Mouse (Mus musculus) urinary bladder, adult 2 months (tissue): ENCODE results near the gene Il6ra. TPM values are rescaled to one million over a fixed set of nuclear protein-coding genes. Genes with fewer than 3 reads are reported as not detected.
"Not testable (repeated sequence)": the region's sequence is repeated elsewhere in the genome, so short reads cannot be mapped to it uniquely, and the experiment has no call there.

ENCODE experiments used
- DNase-seq: peaks from one replicate; pipeline ENCODE4 v3.0.0; 2022; ENCODE audit warnings: low spot score
- polyA plus RNA-seq: library from polyadenylated mRNA; depleted of rRNA; stranded (reverse); fragments of >200 nt; gene quantifications from 2 replicates; pipeline ENCODE4 v1.2.3, GENCODE M21; 2012

The Il6ra gene
- polyA plus RNA-seq, 1 experiment = 5.3 TPM

DNA sequence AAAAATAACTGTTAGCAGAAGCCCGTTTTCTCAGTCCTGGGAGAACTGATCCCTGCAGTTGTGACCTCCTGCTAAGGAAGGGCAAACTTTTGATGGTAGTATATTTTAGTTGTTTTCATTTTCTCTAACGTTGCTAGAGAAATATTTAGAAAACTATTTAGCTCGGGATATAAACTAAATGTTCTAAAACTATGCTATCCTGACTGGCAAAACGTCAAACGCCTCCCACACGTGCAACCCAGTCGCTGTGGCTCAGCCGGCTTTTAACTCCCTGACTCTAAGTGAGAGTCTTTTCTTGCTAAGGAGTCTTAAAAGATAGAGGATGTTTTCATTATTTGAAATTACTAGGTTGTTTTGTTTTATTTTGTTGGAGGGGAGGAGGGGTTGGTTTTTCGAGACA lies 38.0 kb downstream of the Il6ra start:
- DNase-seq = no peak

- no peak for DNase-seq
Observed at GRCm38 (mm10) chr3:89874076-89874475, 38.9 kb downstream of the Il6ra start.

GRCm38 (mm10) chr3:89872684-89873083 lies 40.3 kb downstream of the Il6ra start:
- DNase-seq = no peak

GRCm38 (mm10) chr3:89872209-89872608 lies 40.8 kb downstream of the Il6ra start:
- no peak for DNase-seq

GRCm38 (mm10) chr3:89871339-89871914 lies 41.6 kb downstream of the Il6ra start:
- DNase-seq = no peak

DNA sequence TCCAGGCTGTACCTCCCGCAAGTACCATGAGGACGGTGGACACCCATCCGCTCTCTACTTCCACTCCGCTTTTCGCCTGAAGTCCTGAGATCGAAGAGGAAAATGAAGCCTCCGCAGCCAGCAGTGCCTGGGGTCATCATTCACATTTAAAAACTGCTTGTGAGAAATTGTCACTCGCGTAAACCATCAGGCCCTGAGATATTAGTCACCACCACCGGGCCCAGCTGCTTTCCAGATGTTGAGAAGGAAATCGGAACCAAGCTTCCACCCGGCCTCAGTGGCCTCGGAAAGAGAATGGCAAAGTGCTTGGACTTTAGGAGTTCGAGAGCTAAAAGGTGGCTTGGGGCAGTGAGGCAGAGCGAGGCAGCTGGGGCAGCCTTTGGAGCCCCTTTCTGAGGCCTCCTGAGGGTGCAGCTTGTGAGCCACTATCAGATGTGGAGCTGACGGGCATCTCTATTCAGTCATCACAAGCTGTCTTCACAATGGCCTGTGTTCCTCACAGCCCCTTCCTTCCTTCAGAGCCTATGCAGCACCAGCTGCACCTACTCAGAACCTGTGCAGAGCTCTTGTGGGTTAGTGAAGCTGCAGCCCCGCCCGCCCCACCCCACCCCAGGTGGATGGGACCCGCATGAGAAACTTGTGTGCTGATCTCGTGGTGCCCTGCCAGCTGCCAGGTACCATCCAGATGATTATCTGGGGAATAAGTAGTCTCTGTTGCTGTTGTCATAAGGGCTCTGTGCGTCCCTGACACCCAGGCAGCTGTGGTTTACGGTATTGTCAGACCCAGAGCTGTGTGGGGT lies 42.3 kb downstream of the Il6ra start:
- no peak for DNase-seq

- no peak for DNase-seq
Observed at GRCm38 (mm10) chr3:89869556-89869955, 43.4 kb downstream of the Il6ra start.

GRCm38 (mm10) chr3:89868956-89869355 lies 44.0 kb downstream of the Il6ra start:
- DNase-seq = no peak

DNA sequence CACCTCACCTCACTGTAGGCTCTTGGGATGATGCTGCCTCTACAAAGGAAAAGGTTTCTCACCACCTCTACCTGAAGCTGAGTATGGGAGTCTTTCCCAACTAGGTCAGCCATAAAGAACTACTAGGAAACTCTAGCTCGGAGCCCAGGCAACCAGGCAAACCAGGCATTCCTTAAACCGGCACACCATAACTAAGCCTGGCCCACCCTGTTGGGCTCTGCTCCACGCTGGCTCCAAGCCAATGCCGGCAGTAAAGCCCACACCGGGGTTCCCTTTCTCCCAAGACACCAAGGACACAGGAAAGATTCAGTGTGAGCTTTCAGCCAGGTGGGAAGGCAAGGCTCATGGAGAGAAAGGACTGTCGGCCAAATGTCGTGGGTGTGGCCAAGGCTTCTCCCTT lies 44.6 kb downstream of the Il6ra start:
- no peak for DNase-seq

- DNase-seq = no peak
Observed at GRCm38 (mm10) chr3:89867651-89868050, 45.3 kb downstream of the Il6ra start.

- no peak for DNase-seq
Observed at GRCm38 (mm10) chr3:89865764-89866163, 47.2 kb downstream of the Il6ra start.

DNA sequence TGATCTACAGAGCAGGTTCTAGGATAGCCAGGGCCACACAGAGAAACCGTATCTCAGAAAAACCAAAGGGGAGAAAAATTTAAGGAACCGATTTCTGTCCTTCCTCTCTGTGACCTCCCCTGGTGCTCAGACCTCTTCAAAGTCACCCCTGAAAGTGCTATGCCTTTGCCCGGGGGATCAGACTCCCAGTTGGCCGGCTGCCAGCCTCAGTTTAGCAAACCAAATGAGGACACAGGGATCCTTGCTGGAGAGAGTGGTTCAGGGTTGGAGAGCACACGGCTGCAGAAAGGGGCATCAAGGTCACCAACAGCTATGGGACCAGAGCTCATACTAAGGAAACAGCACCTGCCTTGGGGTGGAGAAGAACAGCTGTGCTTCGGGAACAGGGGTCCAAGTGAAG lies 48.0 kb downstream of the Il6ra start:
- no peak for DNase-seq

DNA sequence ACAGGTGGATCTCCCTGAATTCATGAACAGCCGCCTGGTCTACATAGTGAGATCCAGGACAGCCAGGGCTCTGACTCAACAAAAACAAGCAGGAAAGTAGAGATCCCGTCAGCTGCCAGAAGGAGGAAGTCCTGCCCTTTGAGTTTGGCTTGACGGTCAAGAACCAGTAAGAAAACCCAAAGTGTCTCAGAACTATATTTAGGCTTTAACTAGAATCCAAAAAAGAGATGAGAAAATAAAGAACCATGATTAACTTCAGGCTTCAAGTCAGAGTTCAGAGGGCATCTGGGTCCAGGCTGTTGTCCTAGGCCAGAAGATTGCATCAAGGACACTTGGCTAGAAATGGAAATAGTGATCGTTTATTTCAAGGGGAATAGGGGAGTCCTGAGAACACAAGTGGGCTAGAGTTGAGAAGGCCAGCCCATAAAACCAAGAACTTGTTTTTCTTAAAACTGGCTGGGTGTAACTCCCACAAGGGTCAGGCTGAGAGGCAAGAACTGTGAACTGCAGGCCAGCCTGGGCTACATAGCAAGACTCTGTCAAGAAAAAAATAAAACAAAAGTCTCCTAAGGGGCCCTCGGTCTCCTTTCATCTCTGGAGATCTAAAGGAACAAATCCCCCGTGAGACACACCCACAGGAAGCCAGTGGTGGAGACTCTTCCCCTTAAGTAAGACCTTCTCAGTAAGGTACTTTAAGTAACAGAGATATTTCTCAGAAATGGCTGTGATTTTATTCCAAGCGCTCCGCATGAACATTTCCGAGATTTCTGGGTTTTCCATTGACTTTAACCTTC lies 49.1 kb downstream of the Il6ra start:
- no peak for DNase-seq

GRCm38 (mm10) chr3:89863276-89863675 lies 49.7 kb downstream of the Il6ra start:
- DNase-seq = not testable (repeated sequence)

GRCm38 (mm10) chr3:89862182-89862761 lies 50.7 kb downstream of the Il6ra start:
- no peak for DNase-seq

- peak; percentile 45 for DNase-seq
Observed at GRCm38 (mm10) chr3:89861070-89861469, 51.9 kb downstream of the Il6ra start.

- DNase-seq = no peak
Observed at GRCm38 (mm10) chr3:89860343-89860742, 52.7 kb downstream of the Il6ra start.

DNA sequence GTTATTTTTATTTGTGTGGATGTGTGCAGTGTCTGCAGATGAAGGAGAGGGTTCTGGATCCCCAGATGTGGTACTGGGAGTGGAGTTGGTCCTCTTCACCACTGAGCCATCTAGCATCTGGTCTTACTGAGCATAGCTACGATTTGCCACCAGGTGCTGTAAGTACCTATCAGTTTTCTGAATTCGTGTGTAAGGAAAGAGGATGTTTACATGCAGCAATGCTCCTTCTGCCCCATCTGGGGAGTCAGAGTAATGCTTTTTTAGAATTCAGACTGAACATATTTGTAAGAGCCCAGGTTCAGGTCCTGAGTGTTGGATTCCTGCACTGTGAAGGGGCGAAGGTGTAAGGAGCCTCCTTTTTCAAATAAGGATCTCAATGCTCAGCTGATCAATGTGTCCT lies 53.1 kb downstream of the Il6ra start:
- no peak for DNase-seq

GRCm38 (mm10) chr3:89858888-89859287 lies 54.1 kb downstream of the Il6ra start:
- no peak for DNase-seq

GRCm38 (mm10) chr3:89858123-89858522 lies 54.9 kb downstream of the Il6ra start:
- DNase-seq = no peak

DNA sequence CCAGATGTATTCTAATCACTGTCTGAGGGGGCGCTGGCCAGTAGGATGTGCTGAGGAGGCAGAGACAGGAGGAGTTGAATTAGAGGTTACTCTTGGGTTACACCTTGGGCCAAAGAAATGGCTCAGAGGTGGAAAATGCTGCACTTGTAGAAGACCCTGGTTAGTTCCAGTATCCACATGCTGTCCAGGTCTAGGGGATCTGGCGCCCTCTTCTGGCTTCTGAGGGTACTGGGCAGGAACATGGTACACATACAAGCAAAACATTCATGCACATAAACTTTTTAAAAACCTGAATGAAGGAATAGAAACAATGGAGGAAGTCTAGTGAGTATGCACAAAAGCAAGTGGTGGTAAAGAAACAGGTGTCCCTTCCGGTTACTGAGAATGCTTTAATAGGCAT lies 55.6 kb downstream of the Il6ra start:
- DNase-seq = no peak

GRCm38 (mm10) chr3:89853752-89854151 lies 59.2 kb downstream of the Il6ra start:
- no peak for DNase-seq
